ENCODE assay signal across 20 mouse cellular contexts in the genomic region with DNA sequence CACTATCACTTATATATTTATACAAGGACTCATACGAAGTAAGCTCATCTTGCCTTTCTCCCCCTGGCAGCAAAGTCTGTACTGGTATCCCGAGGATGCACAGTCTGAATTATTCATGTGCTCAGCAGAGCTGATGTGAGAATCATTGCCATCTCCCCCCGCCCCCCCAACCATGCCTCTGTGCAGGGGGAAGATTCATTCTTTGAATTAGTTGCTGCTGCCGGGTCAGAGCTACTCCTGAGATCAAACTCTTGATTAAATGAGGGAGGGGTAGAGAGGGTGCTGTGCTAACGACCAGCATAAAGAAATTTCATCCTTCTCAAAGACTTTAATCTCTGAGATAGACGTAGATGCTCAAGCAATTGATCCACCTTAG.
DNase-seq lines count a peak whose midpoint lies in the region; ATAC-seq and TF ChIP-seq lines count a peak whose summit lies in the region.
"Had no signal": no experiment of that assay in that cellular context is flagged by ENCODE, and none has a peak within 500 bp of the region (broad histone marks: within the 10 kb centered on the region; RNA-seq: fewer than 3 reads in every experiment).

No protein-coding gene starts in this region.

- no peaks in the 10 kb centered on the region for H3K9me3 ChIP-seq in forebrain, postnatal 0 days (ENCODE audit: low read length)
- no peaks in the 10 kb centered on the region for H3K9me3 ChIP-seq in forebrain, embryonic 12.5 days
- no peaks in the 10 kb centered on the region for H3K9me3 ChIP-seq in hindbrain, embryonic 12.5 days (replicated peaks)
- no peaks in the 10 kb centered on the region for H3K9me3 ChIP-seq in hindbrain, postnatal 0 days (ENCODE audit: low read length)
- no peaks in the 10 kb centered on the region for H3K9me3 ChIP-seq in neural tube, embryonic 13.5 days
- H3K9me3 ChIP-seq: limb, embryonic 15.5 days; liver, embryonic 15.5 days had no signal

- H3K4me1 ChIP-seq in forebrain, postnatal 0 days (ENCODE audit: insufficient read depth) = no peaks in the 10 kb centered on the region
- no peaks in the 10 kb centered on the region for H3K4me1 ChIP-seq in forebrain, embryonic 12.5 days
- no peaks in the 10 kb centered on the region for H3K4me1 ChIP-seq in hindbrain, embryonic 12.5 days
- H3K4me1 ChIP-seq in hindbrain, postnatal 0 days (ENCODE audit: insufficient read depth, low read length) = no peaks in the 10 kb centered on the region
- H3K4me1 ChIP-seq in neural tube, embryonic 13.5 days (replicated peaks) = no peaks in the 10 kb centered on the region
- H3K4me1 ChIP-seq: limb, embryonic 15.5 days; liver, embryonic 15.5 days had no signal

- WGBS in forebrain, postnatal 0 days = 39% methylated on average over 6 of the region's 6 CpGs
- WGBS in forebrain, embryonic 12.5 days = 51% methylated on average over 6 of the region's 6 CpGs
- WGBS in hindbrain, embryonic 12.5 days = 44% methylated on average over 6 of the region's 6 CpGs
- 33% methylated on average over 6 of the region's 6 CpGs for WGBS in hindbrain, postnatal 0 days
- WGBS in neural tube, embryonic 13.5 days = 44% methylated on average over 6 of the region's 6 CpGs

- TF ChIP-seq CTCF in forebrain, postnatal 0 days (IDR thresholded peaks at IDR 0.05; ENCODE audit: low read depth) = no peak
- TF ChIP-seq CTCF in hindbrain, postnatal 0 days (IDR thresholded peaks at IDR 0.05; ENCODE audit: low read depth) = no peak

- peak; percentile 40; the same call in 1 of the 2 replicates for ATAC-seq in forebrain, postnatal 0 days
- ATAC-seq in forebrain, embryonic 12.5 days (ENCODE audit: low FRiP score) = no peak
- ATAC-seq in hindbrain, embryonic 12.5 days (ENCODE audit: low FRiP score) = peak; percentile 83
- peak; percentile 38; the same call in 1 of the 2 replicates for ATAC-seq in hindbrain, postnatal 0 days
- ATAC-seq in neural tube, embryonic 13.5 days (ENCODE audit: low read depth) = peak; percentile 82

- no peak overlapping the region for H3K9ac ChIP-seq in forebrain, postnatal 0 days
- H3K9ac ChIP-seq in forebrain, embryonic 12.5 days = no peak overlapping the region
- no peak overlapping the region for H3K9ac ChIP-seq in hindbrain, embryonic 12.5 days
- H3K9ac ChIP-seq in hindbrain, postnatal 0 days (replicated peaks; ENCODE audit: low read length) = no peak overlapping the region
- H3K9ac ChIP-seq in neural tube, embryonic 13.5 days = no peak overlapping the region
- H3K9ac ChIP-seq: limb, embryonic 15.5 days; liver, embryonic 15.5 days had no signal

- no peak overlapping the region for H3K27ac ChIP-seq in forebrain, postnatal 0 days (ENCODE audit: low read depth, low read length)
- no peak overlapping the region for H3K27ac ChIP-seq in forebrain, embryonic 12.5 days
- no peak overlapping the region for H3K27ac ChIP-seq in hindbrain, embryonic 12.5 days
- no peak overlapping the region for H3K27ac ChIP-seq in hindbrain, postnatal 0 days
- H3K27ac ChIP-seq in neural tube, embryonic 13.5 days (replicated peaks) = no peak overlapping the region
- H3K27ac ChIP-seq: heart, adult 2 months; kidney, postnatal 0 days; limb, embryonic 15.5 days; liver, embryonic 15.5 days; macrophage had no signal

- H3K27me3 ChIP-seq in forebrain, postnatal 0 days (ENCODE audit: insufficient read depth, low read length) = no peaks in the 10 kb centered on the region
- no peaks in the 10 kb centered on the region for H3K27me3 ChIP-seq in forebrain, embryonic 12.5 days
- no peaks in the 10 kb centered on the region for H3K27me3 ChIP-seq in hindbrain, embryonic 12.5 days
- H3K27me3 ChIP-seq in hindbrain, postnatal 0 days (ENCODE audit: insufficient read depth, low read length) = no peaks in the 10 kb centered on the region
- H3K27me3 ChIP-seq in neural tube, embryonic 13.5 days = no peaks in the 10 kb centered on the region
- H3K27me3 ChIP-seq: CH12.LX; limb, embryonic 15.5 days; liver, embryonic 15.5 days had no signal

- H3K4me2 ChIP-seq in forebrain, postnatal 0 days (ENCODE audit: low read depth) = no peak overlapping the region
- H3K4me2 ChIP-seq in forebrain, embryonic 12.5 days = no peak overlapping the region
- no peak overlapping the region for H3K4me2 ChIP-seq in hindbrain, embryonic 12.5 days (replicated peaks)
- H3K4me2 ChIP-seq in hindbrain, postnatal 0 days (ENCODE audit: low read depth, low read length) = no peak overlapping the region
- no peak overlapping the region for H3K4me2 ChIP-seq in neural tube, embryonic 13.5 days
- H3K4me2 ChIP-seq: limb, embryonic 15.5 days; liver, embryonic 15.5 days had no signal

- DNase-seq in forebrain, postnatal 0 days = no peak
- DNase-seq in hindbrain, postnatal 0 days (ENCODE audit: low spot score) = peak; percentile 19
- DNase-seq in adrenal gland, postnatal 10 days = no peak
- no peak for DNase-seq in thymus, postnatal 36 days
- DNase-seq in kidney, adult 18-20 months = no peak
- DNase-seq: adrenal gland, postnatal 25 days; cerebellum, adult 18-20 months; cerebellum, postnatal 36 days; gastrocnemius, postnatal 25 days; heart, adult 2 months; kidney, adult 11 months; thymus, adult 2 months had no signal

- no peaks in the 10 kb centered on the region for H3K36me3 ChIP-seq in forebrain, postnatal 0 days (ENCODE audit: insufficient read depth)
- H3K36me3 ChIP-seq in forebrain, embryonic 12.5 days (replicated peaks) = no peaks in the 10 kb centered on the region
- no peaks in the 10 kb centered on the region for H3K36me3 ChIP-seq in hindbrain, embryonic 12.5 days
- no peaks in the 10 kb centered on the region for H3K36me3 ChIP-seq in hindbrain, postnatal 0 days (ENCODE audit: insufficient read depth, low read length)
- H3K36me3 ChIP-seq in neural tube, embryonic 13.5 days = no peaks in the 10 kb centered on the region
- H3K36me3 ChIP-seq: limb, embryonic 15.5 days; liver, embryonic 15.5 days had no signal

- no peak overlapping the region for H3K4me3 ChIP-seq in forebrain, postnatal 0 days (ENCODE audit: low read depth, low read length)
- H3K4me3 ChIP-seq in forebrain, embryonic 12.5 days (replicated peaks) = no peak overlapping the region
- H3K4me3 ChIP-seq in hindbrain, embryonic 12.5 days = no peak overlapping the region
- H3K4me3 ChIP-seq in hindbrain, postnatal 0 days (ENCODE audit: low read length) = no peak overlapping the region
- H3K4me3 ChIP-seq in neural tube, embryonic 13.5 days = no peak overlapping the region
- H3K4me3 ChIP-seq: heart, adult 2 months; limb, embryonic 15.5 days; liver, embryonic 15.5 days had no signal
